Mouse (Mus musculus): ENCODE measurements around the gene Cyp3a13.
"Not testable (repeated sequence)": the region's sequence is repeated elsewhere in the genome, so short reads cannot be mapped to it uniquely, and the experiment has no call there.

Cyp3a13 gene

DNA sequence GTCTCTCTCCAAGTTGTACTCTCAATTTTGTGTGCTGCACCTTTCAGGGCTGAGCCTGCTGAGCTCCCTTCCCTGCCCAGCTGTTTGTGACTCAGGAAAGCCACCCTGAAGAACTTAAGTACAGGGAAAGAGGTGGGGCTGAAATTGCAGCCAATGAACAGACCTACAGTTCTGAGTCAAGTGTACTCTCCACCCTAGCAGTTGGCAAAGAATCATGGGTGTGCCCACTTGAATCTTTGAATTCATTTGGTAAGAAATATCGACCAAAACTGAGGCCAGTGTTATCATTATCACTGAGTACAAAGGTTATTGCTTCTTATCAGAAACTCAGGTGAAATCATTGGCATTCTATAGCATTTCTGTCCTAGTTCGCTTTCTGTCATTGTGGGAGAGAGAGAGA lies at the start of gene Cyp3a13:
Gene Cyp3a13 (minus strand): TSS at position 88 of the 400 bp plus-strand sequence.
- DNase-seq: no peak

DNA sequence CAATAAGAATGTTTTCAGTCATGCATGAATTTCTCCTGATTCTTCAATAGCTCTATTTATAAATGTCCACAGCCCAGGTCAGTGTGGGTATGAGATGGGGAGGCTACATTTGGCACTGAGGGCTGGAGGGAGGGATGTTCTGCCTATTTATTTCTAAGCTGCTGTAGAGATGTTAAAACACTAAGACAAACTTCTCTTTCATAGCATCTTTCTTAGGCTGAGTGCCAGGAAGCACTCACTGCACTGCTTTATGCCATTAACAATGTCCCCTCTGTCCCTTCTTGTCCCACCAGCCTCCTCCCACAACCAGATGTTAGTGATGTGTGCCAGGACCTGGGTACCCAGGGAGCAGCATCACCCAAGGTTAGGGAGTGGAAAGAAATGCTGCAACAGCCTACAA lies 45.1 kb upstream of the Cyp3a13 start:
- no peak for DNase-seq

DNA sequence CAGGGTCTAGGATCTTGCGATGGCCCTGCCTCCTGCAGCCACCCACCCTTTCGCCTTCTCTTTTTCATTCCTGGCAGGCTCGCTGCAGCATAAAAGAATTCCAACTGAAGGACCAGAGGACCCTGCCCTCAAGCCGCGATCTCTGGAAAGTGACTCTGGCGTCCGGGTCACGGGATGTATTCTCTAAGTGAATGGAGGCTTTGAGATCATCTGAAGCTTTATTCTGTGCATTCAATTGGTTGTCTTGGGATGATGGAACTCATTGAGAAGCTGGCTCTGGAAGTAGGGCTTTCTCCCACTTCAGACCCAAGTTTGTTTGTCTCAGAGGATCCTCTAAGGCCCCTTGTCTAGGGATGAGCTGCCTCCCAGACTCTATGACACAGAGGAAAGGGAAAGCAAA lies 41.5 kb upstream of the Cyp3a13 start, which contains the start of gene Gjc3:
Gene Gjc3 (minus strand): TSS at position 154 of the 400 bp plus-strand sequence.
- DNase-seq: no peak

DNA sequence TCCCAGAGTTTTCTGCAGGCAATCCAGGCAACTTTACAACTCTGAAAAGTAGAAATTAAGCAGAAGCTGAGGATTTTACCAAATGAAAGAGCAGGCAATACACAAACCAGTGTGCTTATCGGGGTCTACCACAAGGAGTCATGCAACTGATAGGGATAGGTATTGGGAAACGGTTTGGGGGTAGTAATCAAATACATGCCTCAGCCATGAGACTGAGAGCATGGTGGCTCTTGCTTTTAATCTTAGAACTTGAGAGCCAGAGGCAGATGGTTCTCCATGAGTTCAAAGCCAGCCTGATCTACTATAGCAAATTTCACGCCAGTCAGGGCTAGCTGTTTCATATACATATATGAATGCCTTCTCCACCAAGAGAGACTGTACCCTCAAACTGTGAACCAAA lies 35.0 kb upstream of the Cyp3a13 start:
- no peak for DNase-seq

DNA sequence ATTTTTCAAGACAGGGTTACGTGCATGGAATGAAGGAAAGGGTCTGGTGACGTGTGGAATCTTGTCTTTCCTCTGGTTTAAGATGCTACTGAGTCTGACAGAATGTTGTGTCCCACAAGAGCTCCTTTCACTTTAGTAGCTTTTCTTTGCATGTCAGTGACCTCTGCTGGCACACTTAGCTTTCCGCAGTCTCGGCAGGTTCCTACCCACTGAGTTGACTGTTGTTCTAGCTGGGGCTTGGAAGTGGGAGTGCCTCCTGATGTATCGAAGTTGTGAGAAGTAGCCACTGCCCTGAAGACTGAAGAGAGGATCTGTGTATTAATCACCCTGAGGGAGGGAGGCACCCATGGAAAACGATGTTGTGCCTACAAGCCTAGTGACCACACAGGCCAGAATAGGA lies 29.8 kb upstream of the Cyp3a13 start:
- DNase-seq: peak; percentile 5

DNA sequence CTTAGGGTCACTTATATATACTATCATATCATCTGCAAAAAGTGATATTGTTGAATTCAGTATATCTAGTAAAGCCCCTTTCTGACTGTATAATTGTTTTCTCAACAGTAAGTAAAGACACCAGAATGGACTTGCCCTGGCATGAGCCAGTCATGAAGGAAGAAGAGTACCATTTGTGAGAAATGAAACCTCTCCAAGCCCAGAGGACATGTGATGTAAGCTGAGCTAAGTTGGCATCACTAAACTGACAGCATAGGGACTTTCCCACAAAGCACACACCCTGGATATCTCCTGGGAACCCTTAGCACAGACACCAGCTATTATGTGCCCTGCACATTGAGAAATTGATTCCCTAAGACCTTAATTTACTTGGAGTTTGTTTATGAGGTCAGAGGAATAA lies 25.9 kb upstream of the Cyp3a13 start:
- DNase-seq: no peak

DNA sequence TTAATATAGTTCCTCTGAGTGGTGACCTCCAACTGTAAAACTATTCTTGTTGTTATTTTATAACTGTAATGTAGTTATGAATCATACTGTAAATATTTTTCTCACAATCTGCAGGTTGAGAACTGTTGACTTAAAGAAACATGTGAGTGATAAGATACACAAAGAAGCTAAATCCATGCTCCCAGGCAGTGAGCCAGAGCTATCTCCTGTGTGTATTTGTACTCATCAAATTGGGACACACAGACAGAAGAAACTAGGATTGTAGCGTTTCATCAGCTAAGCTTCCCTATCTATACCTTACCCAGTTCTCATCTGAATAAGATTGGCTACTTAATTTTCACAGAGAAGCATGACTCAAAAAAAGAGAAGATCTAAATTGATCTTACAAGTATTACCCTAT lies 21.7 kb upstream of the Cyp3a13 start:
- no peak for DNase-seq

DNA sequence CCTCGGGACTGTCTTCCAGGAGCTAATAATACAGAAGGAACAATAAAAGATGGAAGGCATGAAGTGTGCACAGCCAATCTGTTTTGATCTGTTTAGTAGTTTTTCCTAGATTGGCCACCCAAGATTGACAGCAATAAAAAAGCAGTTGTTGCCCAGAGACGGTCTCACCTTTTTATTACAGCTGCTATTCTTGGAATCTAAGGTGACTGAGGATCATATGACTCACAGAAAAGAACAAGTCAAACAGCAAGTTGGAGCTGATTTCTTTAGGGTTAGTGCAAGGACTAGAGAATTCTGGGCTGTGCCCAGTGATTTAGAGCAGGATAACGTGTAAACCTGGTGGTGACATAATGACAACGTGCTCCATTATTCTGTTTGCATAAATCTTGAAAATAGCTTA lies 19.5 kb upstream of the Cyp3a13 start:
- no peak for DNase-seq

DNA sequence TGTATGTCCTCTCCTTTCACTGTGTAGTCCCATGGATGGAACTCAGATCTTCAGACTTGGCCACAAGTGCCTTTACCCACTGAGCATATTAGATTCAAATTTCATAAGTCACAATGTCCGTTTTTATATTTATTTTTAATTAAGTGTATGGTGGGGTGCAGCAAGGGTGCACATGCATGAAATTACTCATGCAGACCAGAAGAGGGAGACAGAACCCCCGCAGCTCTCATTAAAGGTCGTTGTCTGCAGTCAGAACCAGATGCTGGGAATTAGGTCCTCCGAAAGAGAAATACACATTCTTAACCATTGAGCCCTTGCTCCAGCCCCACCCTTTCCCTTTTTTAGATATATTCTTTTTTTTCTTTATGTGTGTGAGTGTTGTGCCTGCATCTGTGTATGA lies 15.8 kb upstream of the Cyp3a13 start:
- no peak for DNase-seq

DNA sequence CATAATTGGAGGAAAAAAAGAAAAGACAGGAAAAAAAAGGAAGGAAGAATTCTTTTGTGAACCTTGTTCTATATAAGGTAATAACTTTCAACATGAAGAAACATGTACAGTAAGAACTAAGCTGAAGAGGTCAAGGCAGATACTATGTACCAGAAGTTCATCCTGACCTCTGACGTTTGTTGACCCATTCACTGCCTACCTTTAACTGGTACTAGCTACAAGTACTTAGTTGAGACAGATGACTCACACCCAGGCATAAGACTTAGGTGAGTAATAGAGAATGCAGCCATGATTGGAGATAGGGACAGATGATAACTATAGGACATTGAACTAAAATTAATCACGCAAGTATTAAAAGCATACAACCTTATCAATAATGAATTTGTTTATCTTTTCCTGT lies 15.1 kb upstream of the Cyp3a13 start:
- DNase-seq: no peak

DNA sequence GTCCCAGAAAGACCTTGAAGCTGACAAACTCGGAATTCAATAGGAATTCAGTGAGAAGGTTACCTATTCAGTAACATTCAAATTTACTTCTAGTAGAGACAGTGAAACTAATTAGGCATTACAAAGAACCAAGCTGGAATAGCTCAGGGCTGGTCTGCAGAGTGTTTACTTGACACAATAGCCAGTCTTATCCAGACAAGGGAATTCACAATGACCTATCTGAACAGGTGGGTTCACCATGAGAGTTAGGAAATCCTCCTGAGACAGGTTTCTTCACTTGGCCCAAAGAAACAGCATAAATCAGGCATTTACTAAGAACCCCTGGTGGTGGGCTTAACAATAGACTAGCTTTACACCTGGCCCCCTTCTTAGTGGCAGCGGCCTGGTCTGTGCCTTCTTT lies 12.5 kb upstream of the Cyp3a13 start:
- not testable (repeated sequence) for DNase-seq

DNA sequence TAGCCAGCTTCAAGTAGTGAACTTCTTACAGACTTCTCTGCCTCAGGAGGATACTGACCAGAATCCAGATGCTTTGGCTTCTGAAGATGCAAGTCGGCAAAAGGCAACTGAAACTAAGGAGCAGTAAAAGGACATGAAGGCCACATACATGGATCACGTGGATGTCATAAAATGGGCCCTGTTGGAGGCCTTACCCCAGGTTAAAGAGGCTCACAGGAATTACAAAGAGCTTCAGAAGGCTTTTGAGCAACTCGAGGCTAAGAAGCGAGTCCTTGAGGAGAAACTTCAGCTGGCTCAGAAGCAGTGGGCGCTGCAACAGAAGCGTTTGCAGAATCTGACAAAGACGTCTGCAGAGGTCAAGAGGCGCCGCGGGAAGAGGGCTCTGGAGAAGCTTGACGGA lies 7.0 kb upstream of the Cyp3a13 start:
- DNase-seq: no peak

DNA sequence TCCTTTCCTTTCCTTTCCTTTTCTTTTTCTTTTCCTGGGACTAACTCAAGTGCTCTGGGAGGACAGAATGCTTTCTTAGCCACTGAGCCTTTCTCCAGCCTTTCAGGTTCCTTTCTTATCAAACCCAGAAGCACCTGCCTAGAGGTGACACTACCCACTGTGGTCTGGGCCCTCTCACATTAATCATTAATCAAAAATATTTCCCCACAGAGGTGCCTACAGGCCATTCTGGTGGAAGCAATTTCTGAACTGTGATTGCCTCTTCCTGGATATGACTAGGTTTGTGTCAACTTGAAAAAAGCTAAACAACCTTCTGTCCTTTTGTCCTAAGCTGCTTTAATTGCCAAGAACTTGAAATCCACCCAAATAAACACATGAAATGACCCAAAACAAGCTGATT lies 752 bp upstream of the Cyp3a13 start:
- DNase-seq: no peak

DNA sequence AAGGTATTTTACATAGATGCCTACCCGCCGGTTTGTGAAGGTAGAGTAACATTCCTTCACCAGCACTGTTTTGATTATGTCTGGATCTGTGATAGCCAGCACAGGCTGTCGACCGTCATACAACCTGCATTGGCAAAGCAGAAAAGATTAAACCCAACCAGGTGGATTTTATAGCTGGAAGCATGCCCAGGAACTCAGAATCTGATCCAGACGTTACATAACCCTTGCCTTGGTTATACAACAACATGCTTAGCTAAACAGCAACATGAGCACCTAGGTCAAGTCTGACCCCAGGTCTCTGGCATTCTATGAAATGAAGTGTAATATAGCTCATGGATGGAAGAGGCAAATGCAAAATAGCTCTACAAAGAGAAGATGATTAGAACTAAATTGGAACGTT lies 5.9 kb downstream of the Cyp3a13 start:
- DNase-seq: peak; percentile 50

DNA sequence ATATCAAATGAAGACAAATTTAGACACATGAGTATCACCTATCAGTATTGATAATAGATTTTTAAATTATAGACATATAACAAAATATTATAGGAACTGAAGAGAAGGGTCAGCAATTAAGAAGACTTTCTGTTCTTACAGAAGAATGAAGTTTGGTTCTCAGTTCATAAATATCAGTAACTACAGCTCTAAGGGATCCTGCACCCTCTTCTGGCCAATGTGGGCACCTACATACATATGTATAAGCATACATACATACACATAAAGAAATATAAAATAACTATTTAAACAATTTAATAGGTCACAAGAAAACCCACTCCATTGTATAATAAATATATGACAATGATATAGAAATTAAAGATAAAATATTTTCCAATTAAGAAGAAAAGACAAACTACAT lies 6.9 kb downstream of the Cyp3a13 start:
- no peak for DNase-seq

DNA sequence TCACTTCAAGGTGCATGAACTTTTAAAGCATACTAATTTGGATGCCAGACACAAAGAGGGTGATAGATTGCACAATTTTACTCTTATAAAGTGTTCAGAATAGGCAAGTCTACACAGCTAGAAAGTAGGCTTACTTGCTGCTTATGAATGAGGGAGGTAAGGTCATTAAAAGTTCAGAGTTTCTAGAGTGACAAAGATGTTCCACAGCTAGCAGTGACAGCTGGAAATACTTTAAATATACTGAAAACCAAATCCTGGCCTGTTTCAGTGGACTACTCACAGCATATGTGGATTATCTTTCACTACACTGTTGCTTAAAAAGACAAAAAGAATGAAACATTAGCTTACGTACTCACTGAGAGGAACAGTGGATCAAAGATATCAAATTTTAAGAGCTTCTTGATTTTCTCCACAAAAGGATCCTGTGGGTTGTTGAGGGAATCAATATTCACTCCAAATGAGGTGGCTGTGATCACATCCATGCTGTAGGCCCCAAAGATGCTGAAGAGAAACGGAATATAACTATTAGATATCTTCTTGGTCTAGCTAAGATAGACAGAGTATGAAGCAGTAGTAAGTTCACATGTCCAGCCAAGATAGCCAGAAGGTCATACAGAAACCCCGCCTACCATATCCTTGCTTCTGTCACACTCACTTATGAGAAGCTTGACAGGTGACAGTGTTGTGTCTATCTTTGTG lies 11.7 kb downstream of the Cyp3a13 start:
- DNase-seq: no peak

DNA sequence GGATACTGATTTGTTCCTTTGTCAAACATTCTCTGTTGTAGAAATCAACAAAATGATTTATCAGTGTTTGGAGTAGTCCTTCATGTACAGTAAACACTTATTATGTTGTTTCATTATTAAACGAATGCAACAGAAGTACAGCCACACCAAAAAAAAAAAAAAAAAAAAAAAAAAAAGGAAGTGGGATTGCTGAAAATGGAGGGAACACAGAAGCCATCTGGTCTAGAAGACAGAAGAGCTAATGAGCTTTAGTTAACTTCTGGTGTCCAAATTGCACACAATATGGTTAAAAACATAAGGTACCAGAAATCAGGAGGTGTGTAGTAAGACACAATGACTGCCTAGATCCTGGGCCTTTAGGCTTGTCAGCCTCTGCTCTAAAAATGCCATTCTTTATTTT lies 23.6 kb downstream of the Cyp3a13 start:
- no peak for DNase-seq

DNA sequence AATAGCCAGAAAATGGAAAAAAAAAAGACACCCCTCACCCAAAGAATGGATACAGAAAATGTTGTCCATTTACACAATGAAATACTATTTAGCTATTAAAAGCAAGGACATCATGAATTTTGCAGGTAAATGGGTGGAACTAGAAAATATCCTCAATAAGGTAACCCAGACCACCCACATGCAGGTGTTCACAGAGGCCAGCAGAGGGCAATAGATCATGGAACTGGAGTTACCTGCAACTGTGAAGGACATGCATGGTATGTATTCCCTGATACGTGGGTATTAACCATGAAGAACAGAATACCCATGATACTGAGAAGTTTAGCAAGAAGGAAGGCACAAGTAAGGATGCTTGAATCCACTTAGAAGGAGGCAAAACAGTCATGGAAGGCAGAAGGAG lies 28.5 kb downstream of the Cyp3a13 start:
- no peak for DNase-seq

DNA sequence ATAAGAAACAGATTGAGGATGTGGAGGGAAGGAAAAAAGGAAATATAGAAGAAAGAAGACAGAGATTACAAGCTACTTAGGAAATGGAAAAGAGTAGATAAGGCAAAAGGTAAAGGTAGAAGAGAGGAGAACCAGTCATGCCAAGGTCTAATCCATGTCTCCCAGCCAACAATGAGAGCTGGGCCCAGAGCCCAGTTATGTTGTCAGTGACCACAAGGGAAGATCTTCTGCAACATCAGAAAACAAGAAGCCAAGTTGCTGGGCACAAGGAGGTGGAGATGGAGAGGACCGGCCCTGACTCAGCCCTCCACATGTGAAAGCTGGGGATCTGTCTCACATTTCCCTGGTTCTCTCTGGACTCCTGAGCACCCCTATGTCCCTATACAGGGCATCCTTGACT lies 33.8 kb downstream of the Cyp3a13 start:
- no peak for DNase-seq

DNA sequence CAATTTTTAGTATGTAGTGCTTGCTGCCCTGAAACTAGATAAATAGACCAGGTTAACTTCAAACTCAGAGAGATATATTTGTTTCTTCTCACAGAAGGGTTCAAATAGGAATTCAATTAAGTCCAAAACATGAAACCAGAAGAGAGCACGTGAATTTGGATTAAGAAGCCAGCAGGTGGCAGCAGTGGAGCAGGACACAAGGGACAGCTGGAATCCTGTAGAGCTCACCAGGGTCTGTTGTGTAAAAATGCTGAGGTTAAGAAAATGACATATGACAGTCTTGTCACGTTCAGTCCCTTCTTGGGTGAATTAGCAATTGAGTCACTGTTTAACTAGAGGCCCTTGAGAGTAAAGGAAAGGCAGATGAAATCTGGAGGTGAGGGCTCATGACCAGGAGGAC lies 35.5 kb downstream of the Cyp3a13 start:
- DNase-seq: peak; percentile 26

DNA sequence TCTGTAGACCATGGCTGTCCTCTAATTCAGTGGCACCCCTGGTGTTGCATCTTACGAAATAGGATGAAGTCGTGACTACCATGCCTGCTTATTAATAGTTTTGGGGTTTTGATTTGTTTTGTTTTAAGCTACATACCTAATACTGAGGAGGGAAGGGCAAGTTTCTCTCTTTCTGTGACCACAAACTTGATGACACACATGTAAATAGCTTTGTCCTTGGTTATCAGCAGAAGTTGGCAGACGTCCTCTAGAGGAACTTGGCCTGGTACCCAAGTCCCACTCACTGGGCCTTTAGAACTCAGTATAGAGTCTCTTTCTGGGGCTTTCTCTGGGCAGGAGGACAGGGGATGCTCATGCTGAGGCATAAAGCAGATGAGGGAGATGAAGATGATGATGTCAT lies 38.1 kb downstream of the Cyp3a13 start:
- no peak for DNase-seq

DNA sequence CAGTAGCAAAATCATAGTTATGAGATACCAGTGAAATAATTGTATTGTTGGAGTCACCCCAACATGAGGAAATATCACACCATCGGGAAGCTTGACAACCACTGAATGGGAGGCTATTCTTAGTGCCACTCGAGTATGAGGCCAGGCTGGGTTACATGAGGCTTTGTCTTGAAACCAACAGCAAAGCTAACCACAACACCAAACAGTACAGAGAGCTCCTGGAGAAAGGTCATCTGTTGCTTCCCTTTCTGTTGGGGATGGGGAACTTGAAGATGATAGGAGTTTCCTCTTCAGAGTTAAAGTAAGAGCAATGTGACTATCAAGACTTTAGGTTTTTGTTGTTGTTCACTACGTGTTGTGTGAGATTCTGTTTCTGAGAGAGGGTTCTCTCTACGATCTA lies 38.5 kb downstream of the Cyp3a13 start:
- no peak for DNase-seq

DNA sequence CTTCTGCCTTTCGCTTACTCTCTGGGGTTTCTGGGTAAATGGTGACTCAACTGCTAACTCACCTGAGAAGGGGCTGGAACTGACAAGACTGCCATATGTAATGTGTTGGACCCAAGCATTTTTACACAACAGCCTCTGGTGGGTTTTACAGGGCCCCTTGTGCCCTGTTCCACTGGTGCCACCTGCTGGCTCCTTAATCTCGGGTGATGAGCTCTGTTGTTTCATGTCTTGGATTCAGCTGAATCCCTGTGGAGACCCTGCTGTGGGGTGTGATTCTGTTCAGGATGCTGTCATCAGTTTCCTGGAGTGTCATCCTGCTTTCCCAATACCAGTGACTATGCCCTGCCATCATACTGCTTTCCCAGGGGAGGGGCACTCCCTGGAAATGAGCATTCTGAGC lies 43.6 kb downstream of the Cyp3a13 start:
- no peak for DNase-seq

DNA sequence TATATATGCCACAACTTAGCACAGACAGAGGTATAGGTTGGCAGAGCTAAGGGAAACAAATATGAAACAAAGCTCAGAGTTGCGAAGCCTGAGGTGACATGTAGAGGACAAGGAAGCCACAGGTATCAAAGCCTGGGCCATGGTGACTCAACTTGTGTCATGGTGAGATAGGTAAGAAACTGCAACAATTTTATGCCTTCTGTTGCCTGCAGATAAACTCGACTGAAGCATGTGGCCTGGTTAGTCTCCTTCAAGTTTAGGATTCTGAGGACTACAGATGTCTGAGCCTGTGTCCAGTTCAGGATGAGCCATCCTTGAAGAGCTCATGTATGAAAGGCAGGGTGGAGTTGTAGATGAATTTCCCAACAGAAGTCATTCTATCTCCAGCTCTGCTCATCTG lies 46.4 kb downstream of the Cyp3a13 start:
- DNase-seq: no peak

DNA sequence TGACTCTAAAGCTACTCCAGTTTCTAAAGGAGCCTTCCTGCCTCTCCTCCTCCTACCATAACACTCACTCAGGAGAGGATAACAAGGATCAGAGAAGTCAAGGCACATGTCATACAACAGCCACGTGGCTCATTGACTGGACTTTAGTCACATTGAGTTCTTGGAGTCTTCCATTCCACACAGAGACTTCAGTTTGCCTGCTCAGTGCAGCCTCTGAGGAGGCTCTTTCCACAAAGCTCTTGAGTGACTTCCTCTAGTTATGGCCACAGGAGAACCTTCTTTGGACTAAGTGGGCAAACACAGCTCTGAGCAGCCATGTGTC lies 49.1 kb downstream of the Cyp3a13 start:
- DNase-seq: not testable (repeated sequence)

Measured in cerebellum, adult 8-10 months (tissue).